Mouse (Mus musculus) urinary bladder, adult 2 months (tissue): ENCODE measurements around the gene Ivns1abp. TPM values are rescaled to one million over a fixed set of nuclear protein-coding genes. Genes with fewer than 3 reads are reported as not detected.

Source experiments
- polyA plus RNA-seq: library from polyadenylated mRNA; depleted of rRNA; stranded (reverse); fragments of >200 nt; gene quantifications from 2 replicates; pipeline ENCODE4 v1.2.3, GENCODE M21; 2012; rRNA removed

Gene Ivns1abp
- polyA plus RNA-seq, 1 experiment: 76.2 TPM

Other genes starting within 250 kb of the Ivns1abp start
- not detected in 2 replicates for gene Gm47985, start 161.9 kb upstream of the Ivns1abp start, polyA plus RNA-seq
- not detected in 2 replicates for gene Gm8947, start 152.1 kb upstream of the Ivns1abp start, polyA plus RNA-seq
- not detected in 2 replicates for gene Gm47995, start 146.0 kb upstream of the Ivns1abp start, polyA plus RNA-seq
- not detected in 2 replicates for gene 3110040M04Rik, start 140.4 kb upstream of the Ivns1abp start, polyA plus RNA-seq
- gene Gm47996, start 134.3 kb upstream of the Ivns1abp start, polyA plus RNA-seq: not detected in 2 replicates
- 14.6 and 20.1 TPM in 2 replicates for gene Swt1, start 84.0 kb downstream of the Ivns1abp start, polyA plus RNA-seq
- gene Trmt1l, start 84.1 kb downstream of the Ivns1abp start, polyA plus RNA-seq: 28.8 and 29.3 TPM in 2 replicates
- gene Rnf2, start 156.5 kb downstream of the Ivns1abp start, polyA plus RNA-seq: 36.3 and 37.8 TPM in 2 replicates
- gene Fam129a, start 226.7 kb downstream of the Ivns1abp start, polyA plus RNA-seq: 112 and 160 TPM in 2 replicates